ENCODE assay signal across 30 mouse cellular contexts in genomic region chr4:129918901-129919300, GRCm38 (mm10). TPM values are rescaled to one million over a fixed set of nuclear protein-coding genes. Genes with fewer than 3 reads are reported as not detected.
DNase-seq lines count a peak whose midpoint lies in the region.
"Had no signal": no experiment of that assay in that cellular context is flagged by ENCODE, and none has a peak within 500 bp of the region (broad histone marks: within the 10 kb centered on the region; RNA-seq: fewer than 3 reads in every experiment).

No protein-coding gene starts in this region.

- 0 out of 2 replicates have a peak overlapping the region, but pooled peaks have one; percentile 32 for H3K27ac ChIP-seq in heart, embryonic 10.5 days
- H3K27ac ChIP-seq: embryonic facial prominence, embryonic 12.5 days; embryonic facial prominence, embryonic 15.5 days; gastrocnemius, adult 2 months; heart, embryonic 15.5 days; hindbrain, embryonic 14.5 days; hindbrain, postnatal 0 days had no signal

- H3K27me3 ChIP-seq in heart, embryonic 10.5 days (ENCODE audit: insufficient read depth, poor library complexity, severe bottlenecking), result no peaks in the 10 kb centered on the region
- H3K27me3 ChIP-seq: embryonic facial prominence, embryonic 12.5 days; embryonic facial prominence, embryonic 15.5 days; heart, embryonic 12.5 days; heart, embryonic 15.5 days had no signal

- no peaks in the 10 kb centered on the region for H3K36me3 ChIP-seq in heart, embryonic 10.5 days
- H3K36me3 ChIP-seq: embryonic facial prominence, embryonic 12.5 days; embryonic facial prominence, embryonic 15.5 days; heart, embryonic 12.5 days; heart, embryonic 15.5 days had no signal

- intact Hi-C loops in heart, postnatal 10 days (cut with DNase I), result loop anchor here (5.0 kb wide), 1 partner anchor 37 kb away; no protein-coding TSS in a partner anchor

- WGBS in heart, embryonic 10.5 days, result 65% methylated on average over 3 of the region's 3 CpGs

- no peaks in the 10 kb centered on the region for H3K9me3 ChIP-seq in heart, embryonic 10.5 days
- H3K9me3 ChIP-seq: embryonic facial prominence, embryonic 12.5 days; embryonic facial prominence, embryonic 15.5 days; heart, embryonic 12.5 days; heart, embryonic 15.5 days had no signal

- H3K4me3 ChIP-seq in heart, embryonic 10.5 days, result no peak overlapping the region
- H3K4me3 ChIP-seq: embryonic facial prominence, embryonic 12.5 days; embryonic facial prominence, embryonic 15.5 days; gastrocnemius, adult 2 months; heart, embryonic 12.5 days; heart, embryonic 15.5 days had no signal

- peak; percentile 78 for DNase-seq in adrenal gland, adult 2 months
- DNase-seq in adrenal gland, adult 8-10 months, result no peak
- no peak for DNase-seq in heart, embryonic 10.5 days (ENCODE audit: low spot score)
- DNase-seq in heart, postnatal 10 days, result no peak
- peak; percentile 50 for DNase-seq in 416B (ENCODE audit: low read depth)
- no peak for DNase-seq in right cerebral cortex, postnatal 14 days
- DNase-seq: cerebellum, adult 11 months; cerebellum, adult 2 months; cerebellum, adult 9-11 months; cerebellum, postnatal 25 days; forebrain, postnatal 0 days; gastrocnemius, adult 2 months; gastrocnemius, postnatal 14 days; heart, adult 11 months; heart, postnatal 14 days; heart, postnatal 4 days; kidney, adult 18-20 months had no signal

- H3K4me1 ChIP-seq in heart, embryonic 10.5 days, result peaks cover 57% of the 10 kb centered on the region

RNA-seq across cellular contexts. Expression of gene Spocd1, which starts 10.1 kb away (rescaled TPM):
- total RNA-seq in adrenal gland, adult 2 months (2021), result 1 to 10 TPM in 1 of 2 experiments, under 1 TPM in 1; 0.92 to 1.1 TPM
- polyA plus RNA-seq in adrenal gland, adult 2 months (2012; rRNA removed), result 3.2 and 3.7 TPM in 2 replicates
- 1 to 10 TPM; 1.2 to 2.7 (median 2.1) TPM for total RNA-seq in adrenal gland, adult 8-10 months (2022)
- 0.46 and 0.59 TPM in 2 replicates for polyA plus RNA-seq in heart, embryonic 10.5 days (2016; fragmentation: Nextera tagmentation; extraction: Ambion mirVana)
- under 1 TPM in 1 of 2 experiments, not detected in 1; 0.07 TPM for total RNA-seq in heart, postnatal 10 days (2021)
- total RNA-seq: forebrain, postnatal 0 days; gastrocnemius, adult 2 months; gastrocnemius, postnatal 14 days; gastrocnemius, postnatal 4 days; heart, postnatal 14 days; MEL had no signal
- polyA plus RNA-seq: CD4-positive, CD25-positive, alpha-beta regulatory T cell, adult 4 months; forebrain, embryonic 14.5 days; hindbrain, embryonic 11.5 days; hindbrain, embryonic 14.5 days; inflammation-experienced regulatory T-cells, adult 6 months; intestine, embryonic 16.5 days had no signal

Comparison
In these comparisons a context has a peak if more than half of its experiments do, and no peak if none do; other contexts are left out.
1. DNase-seq: peak in adrenal gland, adult 2 months (single experiment) and 416B (single experiment); none in adrenal gland, adult 8-10 months (single experiment), heart, embryonic 10.5 days (single experiment), heart, postnatal 10 days (0 of 2) and right cerebral cortex, postnatal 14 days (single experiment).